Mouse (Mus musculus) thymus, adult 2 months (tissue): Measurements from ENCODE around the gene Ggact.

Experiments
- CTCF ChIP-seq: fragments of 200-500 bp; IDR thresholded peaks from 2 replicates; pipeline ENCODE4 v1.5.1; 2012; ENCODE audit warnings: mild to moderate bottlenecking, control low read depth, low read length, moderate library complexity, borderline replicate concordance; ENCODE audit not compliant: control insufficient read depth, poor library complexity, insufficient read depth; ENCODE audit errors: extremely low read depth
- POLR2A ChIP-seq: fragments of 200-500 bp; IDR thresholded peaks from 2 replicates; pipeline ENCODE4 v1.6.1; 2012; ENCODE audit warnings: mild to moderate bottlenecking, low read length, control low read depth, moderate library complexity; ENCODE audit not compliant: control insufficient read depth, poor library complexity, insufficient read depth; ENCODE audit errors: extremely low read depth

DNA sequence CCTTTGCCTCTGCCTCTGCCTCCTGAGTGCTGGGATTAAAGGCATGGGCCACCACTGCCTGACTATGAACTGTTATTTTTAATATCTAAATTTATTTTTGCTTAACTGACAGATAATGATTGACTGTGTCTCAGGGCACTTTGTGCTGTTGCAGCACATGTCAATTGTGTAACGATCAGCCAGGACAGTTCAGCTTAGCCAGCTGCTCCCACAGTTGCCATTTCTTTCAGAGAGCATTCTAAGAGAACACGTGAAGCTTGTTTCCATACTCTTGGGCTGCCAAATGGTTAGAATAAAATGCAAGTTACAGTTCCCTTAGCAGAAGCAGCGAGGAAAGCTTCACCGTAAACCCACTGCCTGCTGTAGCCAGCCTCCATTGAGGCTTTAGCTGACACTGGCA is 113.3 kb downstream of the Ggact start:
- TF ChIP-seq POLR2A, result no peak
- TF ChIP-seq CTCF, result no peak
